Mouse (Mus musculus) ES-Bruce4 (cell line): ENCODE measurements around the gene Cygb.

ENCODE experiments used
- CTCF ChIP-seq: IDR thresholded peaks from one replicate; pipeline ENCODE4 v1.8.1; 2011; ENCODE audit warnings: low read depth, low read length
- POLR2A ChIP-seq: IDR thresholded peaks from one replicate; pipeline ENCODE4 v1.8.1; 2011; ENCODE audit warnings: low read length; ENCODE audit not compliant: insufficient read depth

DNA sequence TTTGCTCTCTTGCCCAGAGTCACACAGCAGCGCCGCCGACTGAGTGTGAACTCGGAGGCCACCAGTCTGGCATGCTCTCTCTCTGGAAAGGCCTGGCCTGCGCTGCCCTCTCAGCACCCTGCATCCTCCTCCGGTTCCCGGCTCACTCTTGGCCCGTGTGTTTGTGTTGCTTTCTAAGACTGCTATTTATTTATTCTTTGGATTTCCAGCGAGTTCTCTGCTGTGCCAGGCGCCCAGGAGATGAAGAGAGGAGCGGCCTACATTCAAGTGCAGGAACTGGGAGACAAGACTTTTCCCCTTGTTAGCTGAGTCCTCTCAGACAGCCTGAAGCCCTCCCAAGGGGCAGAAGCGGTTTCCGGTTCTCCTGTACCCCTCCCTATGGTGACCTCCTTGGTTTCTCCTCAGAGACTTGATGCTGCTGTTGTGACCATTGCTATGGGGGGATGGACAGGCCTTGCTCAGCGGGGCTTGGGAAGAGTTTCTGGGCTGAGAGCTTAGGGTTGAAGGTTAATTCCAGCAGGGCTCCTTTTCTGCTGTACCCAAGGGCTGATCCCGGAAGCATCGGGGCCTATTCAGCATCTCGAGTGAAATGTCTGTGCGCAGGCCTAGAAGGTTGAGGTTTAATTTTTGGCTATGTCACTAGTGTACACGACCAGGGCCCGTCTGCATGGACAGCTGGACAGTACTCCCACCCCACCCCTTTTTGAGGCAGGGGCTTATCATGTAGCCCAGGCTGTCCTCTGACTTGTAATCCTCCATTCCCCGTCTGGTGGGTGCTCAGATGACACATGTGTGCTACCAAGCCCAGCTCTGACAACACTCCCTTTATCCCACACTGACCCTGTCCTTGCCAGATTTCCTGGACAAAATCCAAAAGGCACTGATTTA lies 9.6 kb downstream of the Cygb start:
- TF ChIP-seq CTCF (no peak), POLR2A (no peak)
